Mouse (Mus musculus): ENCODE results near the gene Hivep3. TPM values are rescaled to one million over a fixed set of nuclear protein-coding genes. Genes with fewer than 3 reads are reported as not detected.

The Hivep3 gene
- total and polyA plus RNA-seq, 3 experiments, result not detected

- TF ChIP-seq E2F4 (IDR thresholded peaks at IDR 0.05; ENCODE audit: borderline replicate concordance, low read depth, low read length), result no peak
- TF ChIP-seq JUND (IDR thresholded peaks at IDR 0.05; ENCODE audit: low read depth, low read length), result no peak
- no peak for TF ChIP-seq GABPA (IDR thresholded peaks at IDR 0.05; ENCODE audit: low read depth, low read length)
- TF ChIP-seq CTCF (IDR thresholded peaks at IDR 0.05 in 2 of 3, conservative IDR thresholded peaks at IDR 0.05 in 1 of 3; ENCODE audit: control insufficient read depth in 1 of 3, insufficient read depth in 1 of 3, low read depth in 2 of 3, low read length in 3 of 3, poor library complexity in 1 of 3, severe bottlenecking in 1 of 3), result no peak
- no peak for TF ChIP-seq ETS1 (IDR thresholded peaks at IDR 0.05; ENCODE audit: low read depth, low read length)
- TF ChIP-seq TCF12 (IDR thresholded peaks at IDR 0.05; ENCODE audit: low read depth, low read length), result no peak
- no peak for TF ChIP-seq NELFE (IDR thresholded peaks at IDR 0.05; ENCODE audit: low read depth, low read length)
- no peak for TF ChIP-seq HCFC1 (IDR thresholded peaks at IDR 0.05; ENCODE audit: low read depth, low read length)
- TF ChIP-seq POLR2A (IDR thresholded peaks at IDR 0.05; ENCODE audit: control insufficient read depth in 1 of 2, insufficient read depth in 1 of 2, low read depth in 1 of 2, low read length in 2 of 2, poor library complexity in 1 of 2), result no peak
- TF ChIP-seq ZC3H11A (IDR thresholded peaks at IDR 0.05; ENCODE audit: low read depth, low read length), result no peak
- TF ChIP-seq MXI1 (IDR thresholded peaks at IDR 0.05; ENCODE audit: low read depth, low read length), result no peak
- TF ChIP-seq USF2 (IDR thresholded peaks at IDR 0.05; ENCODE audit: borderline replicate concordance in 1 of 2, insufficient read depth in 1 of 2, low read depth in 1 of 2, low read length in 2 of 2), result no peak
- TF ChIP-seq GATA1 (IDR thresholded peaks at IDR 0.05; ENCODE audit: low read depth, low read length), result no peak
- no peak for TF ChIP-seq ZNF384 (IDR thresholded peaks at IDR 0.05; ENCODE audit: low read depth, low read length)
- TF ChIP-seq UBTF (IDR thresholded peaks at IDR 0.05; ENCODE audit: borderline replicate concordance, insufficient read depth, low read depth, low read length), result no peak
- no peak for TF ChIP-seq MAX (IDR thresholded peaks at IDR 0.05; ENCODE audit: low read length)
- TF ChIP-seq EP300 (IDR thresholded peaks at IDR 0.05; ENCODE audit: low read depth in 1 of 2, low read length in 2 of 2), result no peak
- no peak for TF ChIP-seq MYB (IDR thresholded peaks at IDR 0.05; ENCODE audit: low read depth, low read length)
- TF ChIP-seq TBP (IDR thresholded peaks at IDR 0.05; ENCODE audit: low read depth, low read length), result no peak
- TF ChIP-seq RCOR1 (IDR thresholded peaks at IDR 0.05; ENCODE audit: low read depth, low read length), result no peak
- Histone ChIP-seq H3K27ac (ENCODE audit: control insufficient read depth, low read depth, low read length) (no peak overlapping the region), H3K9me3 (replicated peaks; ENCODE audit: insufficient read depth, low read length) (no peaks in the 10 kb centered on the region), H3K9ac (ENCODE audit: control insufficient read depth, low read depth, low read length, poor library complexity, severe bottlenecking) (no peak overlapping the region), H3K4me1 (ENCODE audit: control insufficient read depth in 1 of 2, insufficient read depth in 2 of 2, low read length in 2 of 2) (no peaks in the 10 kb centered on the region), H3K4me3 (ENCODE audit: control insufficient read depth in 1 of 2, insufficient read depth in 1 of 2, low read depth in 2 of 2, low read length in 2 of 2) (no peak overlapping the region), H3K79me2 (ENCODE audit: control insufficient read depth, insufficient read depth, low read length, poor library complexity) (no peaks in the 10 kb centered on the region), H3K36me3 (ENCODE audit: control insufficient read depth in 1 of 2, insufficient read depth in 2 of 2, low read length in 2 of 2) (no peaks in the 10 kb centered on the region), H3K27me3 (ENCODE audit: control insufficient read depth in 1 of 2, insufficient read depth in 2 of 2, low read length in 2 of 2) (no peaks in the 10 kb centered on the region; a peak in 1 of 4 replicates)
- DNase-seq (ENCODE audit: low read depth, low spot score), result no peak
Measured at GRCm38 (mm10) chr4:120032984-120033355, 299.4 kb downstream of the Hivep3 start.

GRCm38 (mm10) chr4:120036294-120036693 is 302.7 kb downstream of the Hivep3 start:
- DNase-seq (ENCODE audit: low read depth, low spot score), result no peak
- Histone ChIP-seq H3K79me2 (ENCODE audit: control insufficient read depth, insufficient read depth, low read length, poor library complexity) (no peaks in the 10 kb centered on the region), H3K4me1 (ENCODE audit: control insufficient read depth in 1 of 2, insufficient read depth in 2 of 2, low read length in 2 of 2) (no peaks in the 10 kb centered on the region), H3K27ac (ENCODE audit: control insufficient read depth, low read depth, low read length) (no peak overlapping the region), H3K9me3 (replicated peaks; ENCODE audit: insufficient read depth, low read length) (no peaks in the 10 kb centered on the region), H3K27me3 (ENCODE audit: control insufficient read depth in 1 of 2, insufficient read depth in 2 of 2, low read length in 2 of 2) (no peaks in the 10 kb centered on the region), H3K9ac (ENCODE audit: control insufficient read depth, low read depth, low read length, poor library complexity, severe bottlenecking) (no peak overlapping the region), H3K36me3 (ENCODE audit: control insufficient read depth in 1 of 2, insufficient read depth in 2 of 2, low read length in 2 of 2) (no peaks in the 10 kb centered on the region), H3K4me3 (ENCODE audit: control insufficient read depth in 1 of 2, insufficient read depth in 1 of 2, low read depth in 2 of 2, low read length in 2 of 2) (no peak overlapping the region)
- TF ChIP-seq ELF1 (IDR thresholded peaks at IDR 0.05; ENCODE audit: low read depth, low read length), result no peak
- TF ChIP-seq TCF12 (IDR thresholded peaks at IDR 0.05; ENCODE audit: low read depth, low read length), result no peak
- no peak for TF ChIP-seq NRF1 (IDR thresholded peaks at IDR 0.05; ENCODE audit: insufficient read depth, low read depth, low read length, poor library complexity, severe bottlenecking)
- no peak for TF ChIP-seq ETS1 (IDR thresholded peaks at IDR 0.05; ENCODE audit: low read depth, low read length)
- TF ChIP-seq POLR2AphosphoS2 (IDR thresholded peaks at IDR 0.05; ENCODE audit: low read length), result no peak
- no peak for TF ChIP-seq BHLHE40 (IDR thresholded peaks at IDR 0.05; ENCODE audit: borderline replicate concordance, low read depth, low read length)
- TF ChIP-seq USF2 (IDR thresholded peaks at IDR 0.05; ENCODE audit: borderline replicate concordance in 1 of 2, insufficient read depth in 1 of 2, low read depth in 1 of 2, low read length in 2 of 2), result no peak
- TF ChIP-seq MAFK (IDR thresholded peaks at IDR 0.05; ENCODE audit: borderline replicate concordance, low read depth, low read length), result no peak

Measured in MEL (cell line).